Mouse (Mus musculus) cerebellum, adult 11-12 months (tissue): ENCODE measurements around the gene Cdc73.
A peak's percentile ranks its signal among the peaks of the same experiment; 100 is the strongest.
"Not testable (repeated sequence)": the region's sequence is repeated elsewhere in the genome, so short reads cannot be mapped to it uniquely, and the experiment has no call there.

Experiments
- DNase-seq: peaks from one replicate; pipeline ENCODE4 v3.0.0; 2022

The Cdc73 gene

GRCm38 (mm10) chr1:143702741-143703262 lies at the start of gene Cdc73:
Cdc73 (minus strand) TSS chr1:143702893.
- DNase-seq, result peak; percentile 91

GRCm38 (mm10) chr1:143745871-143746270 lies 43.2 kb upstream of the Cdc73 start:
- no peak for DNase-seq

GRCm38 (mm10) chr1:143742186-143742585 lies 39.5 kb upstream of the Cdc73 start:
- no peak for DNase-seq

GRCm38 (mm10) chr1:143741331-143741730 lies 38.6 kb upstream of the Cdc73 start:
- no peak for DNase-seq

- peak; percentile 31 for DNase-seq
These were observed 37.9 kb upstream of the Cdc73 start for GRCm38 (mm10) chr1:143740581-143740980.

- peak; percentile 96 for DNase-seq
These were observed 37.0 kb upstream of the Cdc73 start for GRCm38 (mm10) chr1:143739361-143740350.

- DNase-seq, result no peak
These were observed 36.1 kb upstream of the Cdc73 start for GRCm38 (mm10) chr1:143738811-143739210.

- DNase-seq, result no peak
These were observed 31.3 kb upstream of the Cdc73 start for GRCm38 (mm10) chr1:143733914-143734410.

- DNase-seq, result no peak
These were observed 29.0 kb upstream of the Cdc73 start for GRCm38 (mm10) chr1:143731691-143732090.

- no peak for DNase-seq
These were observed 28.2 kb upstream of the Cdc73 start for GRCm38 (mm10) chr1:143730899-143731298.

- DNase-seq, result no peak
These were observed 25.2 kb upstream of the Cdc73 start for GRCm38 (mm10) chr1:143727701-143728445.

- no peak for DNase-seq
These were observed 21.9 kb upstream of the Cdc73 start for GRCm38 (mm10) chr1:143724456-143725064.

GRCm38 (mm10) chr1:143716038-143716437 lies 13.3 kb upstream of the Cdc73 start, which contains the start of gene Glrx2:
Glrx2 (plus strand) TSS chr1:143716338.
- DNase-seq, result not testable (repeated sequence)

- no peak for DNase-seq
These were observed 7.9 kb upstream of the Cdc73 start for GRCm38 (mm10) chr1:143710627-143710976.

GRCm38 (mm10) chr1:143709966-143710626 lies 7.4 kb upstream of the Cdc73 start:
- no peak for DNase-seq

GRCm38 (mm10) chr1:143708361-143708760 lies 5.7 kb upstream of the Cdc73 start:
- no peak for DNase-seq

- DNase-seq, result no peak
These were observed 4.3 kb upstream of the Cdc73 start for GRCm38 (mm10) chr1:143707006-143707405.

- peak; percentile 61 for DNase-seq
These were observed 452 bp downstream of the Cdc73 start for GRCm38 (mm10) chr1:143702141-143702740.

GRCm38 (mm10) chr1:143701736-143702135 lies 957 bp downstream of the Cdc73 start:
- DNase-seq, result no peak

GRCm38 (mm10) chr1:143684849-143685248 lies 17.8 kb downstream of the Cdc73 start:
- DNase-seq, result no peak

- peak; percentile 86 for DNase-seq
These were observed 21.6 kb downstream of the Cdc73 start for GRCm38 (mm10) chr1:143681108-143681507.
